Mouse (Mus musculus): ENCODE results near the gene Sgcd.
"Not testable (repeated sequence)": the region's sequence is repeated elsewhere in the genome, so short reads cannot be mapped to it uniquely, and the experiment has no call there.

- TF ChIP-seq MAFK (IDR thresholded peaks at IDR 0.05; ENCODE audit: insufficient read depth, low read depth, low read length); ZNF384 (IDR thresholded peaks at IDR 0.05; ENCODE audit: low read depth, low read length): not testable (repeated sequence)
Measured at GRCm38 (mm10) chr11:47763569-47763968, 225.2 kb downstream of the Sgcd start.
